Mouse (Mus musculus) gastrocnemius, postnatal 10 days (tissue): ENCODE measurements at regions not wholly inside any gene's neighbourhood (a gene's known extent, or its start where the extent isn't known, plus 50 kb on each side); places are given as distances from the start of the nearest gene placed in this dataset.

Experiments
- DNase-seq: peaks from one replicate; pipeline ENCODE4 v3.0.0; 2021; ENCODE audit warnings: mixed read lengths

DNA sequence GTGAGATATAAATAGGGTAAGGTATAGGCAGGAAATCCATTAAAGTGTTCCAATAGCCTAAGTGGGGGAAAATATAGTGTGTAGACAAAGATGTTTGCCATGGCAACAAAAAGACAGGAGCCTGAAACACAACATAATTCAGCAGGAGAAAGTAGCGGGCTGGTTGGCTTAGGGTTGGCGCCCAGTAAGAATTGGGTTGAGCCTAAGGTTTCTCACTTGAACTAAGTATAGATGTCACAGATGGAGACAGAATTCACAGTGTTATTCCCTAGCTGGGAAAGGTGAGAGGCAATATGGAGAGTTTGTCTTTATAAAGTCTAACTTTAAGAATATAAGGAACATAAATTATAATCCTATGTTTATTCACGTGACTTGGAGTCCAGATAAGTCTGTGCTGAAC lies 64.8 kb upstream of the Ogfrl1 start:
- no peak for DNase-seq

DNA sequence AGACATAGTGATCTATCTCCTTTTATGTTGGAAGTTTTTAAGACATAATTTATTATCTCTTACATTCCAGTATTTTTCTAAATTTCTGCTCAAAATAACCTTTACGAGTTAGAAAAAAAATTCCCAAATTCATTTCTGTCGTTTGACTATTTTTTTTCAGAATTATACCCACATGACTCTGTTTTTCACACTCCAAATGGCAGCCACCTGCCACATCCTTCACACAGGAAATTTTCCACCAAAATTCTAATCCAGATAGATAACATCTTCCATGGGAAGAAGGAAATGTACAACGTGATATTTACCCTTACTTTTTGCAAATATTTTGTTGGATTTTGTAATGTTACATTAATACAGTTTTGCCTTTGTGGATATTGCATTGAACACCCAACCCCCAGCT lies 66.5 kb upstream of the Ogfrl1 start:
- DNase-seq, result no peak

DNA sequence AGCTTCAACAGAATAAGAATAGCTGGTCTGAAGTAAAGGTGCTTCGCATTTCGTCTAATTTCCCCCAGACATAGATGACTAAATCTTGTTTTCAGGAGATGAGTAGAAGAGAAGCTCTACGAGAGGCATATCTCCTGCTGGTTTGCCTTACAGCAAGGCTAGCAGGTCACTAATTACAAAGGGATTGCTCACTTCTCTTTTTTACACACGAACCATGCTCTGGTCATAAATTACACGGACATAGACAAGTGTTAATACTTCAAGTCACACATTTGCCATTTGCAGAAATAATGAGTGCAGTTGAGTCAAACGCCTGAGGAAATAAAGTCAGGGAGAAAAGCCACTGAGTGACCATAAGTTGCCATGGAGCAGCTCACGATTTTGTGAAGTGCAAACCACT lies 68.8 kb upstream of the Ogfrl1 start:
- no peak for DNase-seq

DNA sequence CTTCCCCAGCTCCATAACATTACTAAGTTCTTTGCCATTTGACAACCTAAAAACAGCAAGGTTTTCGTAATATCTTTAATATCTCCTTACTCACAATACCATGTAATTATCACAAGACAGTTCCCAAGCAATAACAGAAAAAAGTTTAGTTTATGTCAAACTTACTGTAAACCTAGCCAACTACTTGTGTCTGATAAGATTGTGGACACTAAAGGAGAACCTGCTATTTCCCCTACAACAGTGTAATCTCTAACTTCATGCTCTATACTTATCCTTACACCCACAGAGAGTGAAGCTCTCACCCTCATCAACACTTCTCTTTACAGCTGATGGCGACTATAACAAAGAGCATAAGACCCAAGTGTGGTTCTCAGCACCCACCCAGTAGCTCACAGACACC lies 69.8 kb upstream of the Ogfrl1 start:
- DNase-seq, result no peak

DNA sequence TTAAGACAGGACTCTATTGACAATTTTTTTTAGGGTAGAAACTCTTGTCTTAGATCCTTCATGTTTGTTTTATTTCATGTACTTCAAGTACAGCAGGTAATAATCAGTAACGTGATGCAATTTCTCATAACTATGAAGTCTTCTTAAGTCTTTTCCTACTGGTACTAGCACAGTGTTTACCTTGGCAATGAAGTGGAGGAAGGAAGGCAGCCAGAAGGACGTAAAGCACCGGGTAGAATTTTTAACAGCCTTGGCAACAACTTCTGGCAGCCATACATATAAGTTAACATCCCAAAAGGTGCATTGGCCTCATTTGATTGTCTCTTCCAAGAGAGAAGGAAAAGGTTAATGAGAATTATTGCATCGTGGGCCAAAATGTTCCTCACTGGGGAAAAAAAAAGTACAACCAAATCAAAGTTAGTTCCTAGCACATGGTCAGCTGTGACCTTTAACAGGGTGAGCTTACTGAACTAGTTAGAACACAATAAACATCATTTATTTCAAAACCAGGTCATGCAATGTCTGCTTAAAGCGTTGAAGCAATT lies 83.3 kb upstream of the Ogfrl1 start:
- DNase-seq, result no peak

DNA sequence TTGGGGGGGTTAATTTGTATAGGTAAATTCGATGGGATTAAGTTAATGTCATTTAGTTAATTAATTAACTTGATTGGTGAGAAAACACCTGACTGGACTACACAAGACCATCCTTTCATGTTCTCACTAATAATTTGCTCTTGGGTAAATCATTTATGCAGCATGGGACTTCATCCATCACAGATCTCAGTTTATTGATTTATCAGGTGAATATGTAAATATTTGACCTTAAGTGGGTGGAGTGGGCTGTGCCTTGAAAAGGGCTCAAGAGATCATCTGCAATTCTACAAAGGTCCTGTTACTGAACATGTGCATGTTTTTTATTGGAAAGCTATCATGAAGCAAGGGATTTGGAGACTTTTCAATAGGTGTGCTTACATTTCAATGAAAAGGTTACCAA lies 87.0 kb upstream of the Ogfrl1 start:
- no peak for DNase-seq

DNA sequence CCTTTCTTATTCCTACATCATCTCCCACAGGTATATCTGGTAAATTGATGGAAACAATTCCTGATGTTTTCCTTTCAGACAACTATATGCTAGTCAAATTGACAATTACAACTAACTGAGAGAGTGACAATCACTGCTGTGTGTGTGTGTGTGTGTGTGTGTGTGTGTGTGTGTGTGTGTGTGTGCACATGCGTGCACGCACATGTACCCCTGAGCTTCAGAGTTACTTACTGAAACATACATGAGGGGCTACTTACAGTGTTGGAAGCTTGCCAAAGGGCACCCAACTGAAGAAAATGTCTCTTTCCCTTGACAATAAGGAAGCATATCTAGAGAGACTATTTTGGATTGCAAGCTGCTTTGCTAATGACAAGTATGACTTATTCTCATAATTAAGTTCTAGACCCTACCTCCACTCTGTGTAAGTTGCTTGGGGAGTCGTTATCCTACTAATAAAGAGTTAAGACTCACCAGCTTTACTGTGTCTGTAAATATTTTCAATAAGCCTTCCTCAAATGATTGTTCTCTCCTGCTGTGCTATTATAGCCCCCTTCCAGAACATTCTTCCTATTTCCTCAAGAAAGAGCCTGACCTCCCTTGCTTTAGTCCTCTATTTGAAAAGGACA lies 87.7 kb upstream of the Ogfrl1 start:
- DNase-seq, result no peak

DNA sequence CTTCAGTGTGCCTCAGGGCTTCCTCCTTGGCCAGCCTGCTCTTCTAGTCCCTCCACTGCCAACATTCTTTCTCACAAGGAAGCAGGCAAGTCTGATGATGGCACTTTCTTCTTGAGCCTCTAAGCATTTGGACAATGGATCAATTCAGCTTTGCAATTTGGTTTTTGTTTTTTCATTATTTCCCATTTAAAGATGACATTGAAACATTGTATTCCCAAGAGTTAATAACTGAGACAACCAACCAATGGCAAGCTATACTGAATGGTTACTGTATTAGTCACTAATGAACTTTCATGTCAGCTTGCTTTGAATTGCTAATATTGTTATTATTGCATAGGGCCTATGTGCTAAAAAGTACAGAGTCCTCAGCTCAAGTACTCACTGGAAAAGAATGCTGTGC lies 89.5 kb upstream of the Ogfrl1 start:
- DNase-seq, result no peak

DNA sequence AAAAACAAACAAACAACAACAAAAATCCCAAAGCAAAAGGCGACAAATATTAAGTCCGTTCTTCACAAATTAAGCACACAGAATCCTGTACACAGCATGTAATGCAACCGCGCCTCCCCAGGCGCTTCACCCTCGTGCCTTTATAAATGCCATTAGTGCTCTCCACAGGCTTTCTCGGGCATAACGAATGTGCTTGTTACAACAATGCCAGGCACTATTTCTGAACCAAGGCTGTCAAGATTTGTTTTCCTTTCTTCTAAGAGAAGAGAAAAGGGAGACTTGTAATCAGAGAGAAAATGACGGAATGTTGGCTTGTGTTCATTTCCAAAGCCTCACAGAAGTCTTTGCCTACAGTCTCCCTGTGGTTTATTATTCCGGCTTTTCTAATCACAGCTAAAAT lies 93.1 kb upstream of the Ogfrl1 start:
- DNase-seq, result no peak

DNA sequence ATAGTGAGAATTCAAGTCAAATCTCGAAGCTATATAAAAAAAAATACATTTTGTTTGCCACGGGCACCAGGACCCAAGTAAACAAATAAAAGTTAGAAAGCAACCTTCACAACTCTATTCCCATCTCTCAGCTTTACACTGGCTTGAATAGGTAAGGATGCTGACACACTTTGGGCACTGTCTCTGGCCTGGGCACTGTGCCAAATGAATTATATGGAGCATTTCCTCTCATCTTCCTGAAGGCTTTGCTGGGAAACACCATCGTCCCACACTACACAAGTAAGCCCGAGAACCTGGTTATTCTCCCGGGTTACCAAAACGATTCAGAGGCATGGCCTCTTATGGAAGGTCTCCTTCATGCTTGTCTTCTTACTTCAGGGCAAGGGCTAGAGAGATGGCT lies 93.5 kb upstream of the Ogfrl1 start:
- DNase-seq, result no peak

DNA sequence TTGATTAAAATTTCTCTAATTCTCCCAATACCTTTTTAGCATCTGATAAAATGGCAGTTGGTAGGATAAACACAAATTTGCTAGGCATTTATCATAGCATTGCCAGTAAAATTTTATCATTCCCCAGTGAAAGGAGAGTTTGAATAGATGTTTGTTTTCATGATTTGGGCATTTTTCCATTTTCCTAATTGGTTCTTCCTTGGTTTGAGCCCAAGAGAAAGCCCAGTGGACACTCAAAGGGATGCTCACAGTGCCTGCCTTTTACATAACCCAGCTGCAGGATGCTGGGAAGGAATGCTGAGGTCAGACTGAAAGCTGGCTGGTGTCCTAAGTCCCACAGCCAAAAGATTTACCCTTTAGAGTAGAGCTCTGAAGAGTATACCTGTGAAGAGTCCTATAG lies 95.4 kb upstream of the Ogfrl1 start:
- DNase-seq, result no peak

DNA sequence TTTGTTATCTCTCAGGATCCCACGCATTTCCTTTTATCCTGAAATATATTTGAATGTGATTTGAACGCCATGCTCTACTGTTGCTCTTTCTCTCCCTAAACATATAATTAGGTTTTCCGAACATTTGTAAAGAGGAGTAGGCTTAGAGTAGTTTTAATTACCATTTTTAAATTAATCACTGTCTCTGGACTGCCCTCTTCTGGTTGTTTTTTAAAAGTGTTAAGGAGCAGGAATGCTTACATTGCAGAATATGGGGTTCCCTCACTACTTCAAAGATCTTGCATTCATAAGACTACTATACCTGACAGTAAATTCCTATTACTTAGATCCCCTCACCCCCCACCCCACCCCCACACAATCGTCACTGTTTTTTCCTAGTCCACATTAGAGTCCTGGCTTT lies 97.8 kb upstream of the Ogfrl1 start:
- no peak for DNase-seq

DNA sequence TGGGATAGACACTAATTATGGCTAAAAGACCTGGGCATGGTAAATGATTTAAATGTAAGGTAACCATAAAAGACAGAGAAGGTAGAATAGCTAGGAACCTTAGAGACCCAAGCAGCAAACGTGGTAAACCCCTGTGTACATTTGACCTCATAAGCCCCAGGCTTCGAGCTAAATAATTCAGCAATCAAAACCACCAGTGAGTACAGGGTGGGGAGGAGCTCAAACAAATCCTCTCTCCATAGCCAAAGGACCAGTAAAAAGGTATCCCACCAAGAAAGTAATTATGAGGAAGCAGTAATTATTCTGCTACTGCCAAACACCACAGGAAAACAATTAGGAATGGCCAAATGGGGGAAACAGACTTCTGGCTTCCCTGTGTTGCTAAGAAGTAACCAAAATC lies 122.5 kb upstream of the Ogfrl1 start:
- no peak for DNase-seq

DNA sequence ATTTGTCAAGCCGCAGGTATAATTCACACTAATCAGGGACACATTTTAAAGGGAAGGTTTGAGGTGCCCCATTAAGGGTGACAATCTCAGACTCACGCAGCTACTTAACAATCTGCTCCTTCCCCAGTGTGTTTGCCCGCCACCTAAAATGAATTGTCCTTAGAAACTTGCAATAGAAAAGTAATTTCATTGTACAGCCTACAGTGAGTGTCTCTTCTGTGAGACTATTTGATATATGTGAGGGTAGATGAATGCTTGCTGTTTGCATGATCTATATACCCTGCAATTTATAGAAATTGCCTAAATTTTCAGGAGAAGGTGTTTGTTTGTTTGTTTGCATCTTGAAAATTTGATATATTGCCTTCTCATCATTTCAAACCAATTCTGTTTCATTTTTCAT lies 135.1 kb upstream of the Ogfrl1 start:
- DNase-seq, result no peak

DNA sequence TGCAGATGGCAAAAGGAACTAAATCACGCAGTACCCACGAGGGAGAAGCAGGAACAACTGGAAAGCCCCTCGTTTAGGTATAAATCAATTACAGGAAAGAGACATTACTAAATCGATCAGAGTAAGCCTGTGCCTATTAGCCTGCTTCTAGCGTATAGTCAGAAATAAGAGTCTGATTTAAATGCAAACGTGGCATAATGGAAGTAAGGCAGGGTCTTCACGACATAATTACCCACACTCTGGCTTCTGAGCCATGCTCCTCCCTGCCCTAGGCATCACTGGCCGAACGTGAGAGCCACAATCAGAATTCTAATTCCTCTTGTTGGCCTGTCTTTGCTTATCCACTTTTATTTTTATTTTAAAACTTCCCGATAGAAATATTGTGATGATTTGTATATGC lies 139.0 kb upstream of the Ogfrl1 start:
- DNase-seq, result no peak

DNA sequence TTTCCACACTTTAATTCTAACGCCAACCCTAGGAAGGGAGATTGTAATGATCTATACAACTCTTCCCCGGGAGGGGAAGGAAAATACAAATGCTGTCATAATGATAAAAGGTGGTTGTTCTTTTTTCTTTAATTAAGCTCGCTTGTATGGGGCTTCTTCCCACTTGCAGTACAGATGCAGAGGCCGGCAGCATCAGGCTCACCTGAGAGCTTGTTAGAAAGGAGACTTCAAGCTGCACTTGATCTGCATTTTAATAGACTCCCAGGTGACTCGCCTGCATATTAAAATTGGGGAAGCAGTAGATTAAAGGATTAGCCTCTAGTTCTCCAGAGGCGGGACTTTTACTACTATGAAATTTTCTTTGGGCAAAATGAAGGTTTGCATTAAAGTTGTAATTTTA lies 140.8 kb upstream of the Ogfrl1 start:
- DNase-seq, result no peak

DNA sequence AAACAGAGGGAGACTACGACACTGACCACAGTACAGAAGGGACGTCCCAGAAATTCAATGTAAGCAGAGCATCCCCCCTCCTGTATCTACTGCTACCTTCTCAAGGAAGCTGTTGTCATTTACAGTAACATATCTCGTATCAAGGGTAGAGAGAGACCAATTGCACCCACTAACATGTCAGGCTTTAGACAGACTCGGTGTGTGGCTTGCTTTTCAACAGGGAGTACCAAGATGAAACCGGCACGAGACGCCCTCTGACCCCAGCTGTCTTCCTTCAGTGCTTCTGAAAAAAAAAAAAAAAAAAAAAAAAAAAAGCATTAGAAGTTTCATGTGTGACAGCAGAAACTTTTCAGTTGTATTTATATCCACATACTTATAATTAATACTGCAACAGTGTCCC lies 143.0 kb upstream of the Ogfrl1 start:
- no peak for DNase-seq

DNA sequence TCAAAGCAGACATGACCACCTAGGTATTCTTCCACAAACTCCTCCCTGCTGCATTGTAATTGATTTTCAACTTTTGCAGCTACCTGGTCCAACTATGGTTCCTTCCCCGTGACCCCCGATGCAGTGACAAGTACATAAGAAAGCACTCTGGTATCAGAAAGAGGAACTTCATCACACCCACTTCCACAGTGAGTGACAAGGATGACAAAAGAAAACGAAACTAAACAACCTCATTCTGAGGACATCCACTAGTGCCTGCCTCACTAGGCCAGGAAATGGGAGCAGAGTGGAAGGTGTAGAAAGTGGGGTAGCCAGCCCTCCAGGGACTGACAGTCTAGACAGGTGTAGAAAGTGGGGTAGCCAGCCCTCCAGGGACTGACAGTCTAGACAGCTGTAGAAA lies 158.2 kb upstream of the Ogfrl1 start:
- no peak for DNase-seq

DNA sequence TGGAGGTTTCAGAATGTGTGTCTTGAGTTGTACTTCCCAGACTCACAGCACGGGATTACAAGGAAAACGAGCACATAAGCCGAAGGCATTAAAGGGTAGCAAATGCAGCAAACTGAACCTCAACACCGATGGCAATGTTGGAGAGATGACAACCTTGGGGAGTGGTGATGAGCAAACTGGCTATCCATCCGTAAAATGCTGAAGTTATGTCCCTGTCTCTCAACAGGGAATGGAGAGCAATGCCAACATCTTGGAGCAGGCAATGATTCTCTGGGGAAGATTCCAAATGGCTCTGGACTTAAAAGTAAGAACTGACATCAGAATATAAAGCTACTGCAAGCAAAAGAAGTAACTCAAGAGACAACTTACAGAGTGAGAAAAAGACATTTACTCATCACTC lies 170.5 kb upstream of the Ogfrl1 start:
- no peak for DNase-seq

DNA sequence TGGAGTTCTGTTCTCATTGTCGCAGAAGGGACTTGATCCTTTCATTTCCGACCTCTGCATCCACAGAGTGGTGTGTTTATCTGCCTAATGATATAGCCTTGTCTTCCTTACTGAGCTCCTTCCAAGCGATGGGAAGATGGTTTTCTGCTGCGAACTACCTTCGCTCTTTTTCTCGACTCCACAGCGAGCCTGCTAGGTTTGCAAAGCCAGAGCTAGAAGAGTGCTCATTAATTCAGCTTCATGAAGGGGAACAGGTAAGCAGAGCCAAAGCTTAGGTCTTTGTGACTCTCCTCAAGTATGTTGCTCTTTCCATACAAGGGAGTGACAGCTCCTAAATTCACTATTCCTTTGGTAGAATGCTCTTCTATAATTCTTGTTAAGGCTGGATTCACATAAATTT lies 176.9 kb upstream of the Ogfrl1 start:
- DNase-seq, result no peak

DNA sequence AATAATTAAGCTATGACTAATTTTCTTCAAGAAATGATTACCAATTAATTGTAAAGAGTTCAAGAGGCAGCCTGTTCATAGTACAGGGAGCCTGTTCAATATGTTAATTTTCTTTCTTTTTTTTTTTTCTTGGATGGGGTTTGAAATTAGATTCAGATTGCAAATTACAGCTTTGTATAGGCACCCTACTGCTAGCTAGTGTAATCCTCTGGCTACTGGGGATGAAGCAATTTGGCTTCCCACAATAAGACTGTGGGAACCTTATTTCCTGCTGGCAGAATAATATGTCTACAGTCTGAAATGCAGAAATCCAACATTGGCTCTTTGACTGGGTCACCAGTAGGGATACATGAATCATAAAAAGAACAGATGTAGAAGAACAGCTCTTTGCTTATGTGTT lies 177.4 kb upstream of the Ogfrl1 start:
- DNase-seq, result no peak

DNA sequence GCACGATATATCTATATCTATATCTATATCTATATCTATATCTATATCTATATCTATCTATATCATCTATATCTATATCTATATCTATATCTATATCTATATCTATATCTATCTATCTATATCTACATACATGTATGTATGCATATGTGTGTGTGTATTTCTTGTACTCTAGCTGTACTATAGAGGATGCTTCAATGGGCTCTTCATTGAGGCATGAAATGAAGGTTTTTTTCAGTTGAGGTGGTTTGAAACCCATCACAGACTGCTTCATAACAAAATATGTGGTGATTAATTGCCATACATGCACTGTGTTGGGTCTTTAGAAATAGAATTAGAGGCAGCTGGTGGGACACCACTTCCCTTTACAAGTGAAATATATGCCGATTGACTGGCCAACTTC lies 177.9 kb upstream of the Ogfrl1 start:
- no peak for DNase-seq

DNA sequence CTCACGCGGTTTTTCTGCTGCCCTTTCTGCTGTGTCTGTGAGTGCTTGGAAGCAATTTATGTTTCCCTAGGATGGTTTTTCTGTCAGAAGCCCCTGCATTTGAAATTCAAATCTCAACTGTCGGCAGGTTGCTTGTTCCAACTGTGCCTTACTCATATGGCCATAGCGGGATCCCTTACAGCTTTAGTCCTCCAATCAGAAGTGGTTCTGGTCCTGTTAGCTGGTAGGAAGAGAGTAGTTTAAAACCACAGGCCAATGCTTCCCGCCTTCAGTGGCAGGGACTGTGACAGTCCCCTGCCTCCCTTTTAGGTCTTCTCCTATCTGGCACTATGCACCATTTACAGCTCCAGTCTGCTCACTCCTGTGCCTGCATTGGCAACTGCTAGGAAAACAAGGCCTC lies 178.6 kb upstream of the Ogfrl1 start:
- no peak for DNase-seq

DNA sequence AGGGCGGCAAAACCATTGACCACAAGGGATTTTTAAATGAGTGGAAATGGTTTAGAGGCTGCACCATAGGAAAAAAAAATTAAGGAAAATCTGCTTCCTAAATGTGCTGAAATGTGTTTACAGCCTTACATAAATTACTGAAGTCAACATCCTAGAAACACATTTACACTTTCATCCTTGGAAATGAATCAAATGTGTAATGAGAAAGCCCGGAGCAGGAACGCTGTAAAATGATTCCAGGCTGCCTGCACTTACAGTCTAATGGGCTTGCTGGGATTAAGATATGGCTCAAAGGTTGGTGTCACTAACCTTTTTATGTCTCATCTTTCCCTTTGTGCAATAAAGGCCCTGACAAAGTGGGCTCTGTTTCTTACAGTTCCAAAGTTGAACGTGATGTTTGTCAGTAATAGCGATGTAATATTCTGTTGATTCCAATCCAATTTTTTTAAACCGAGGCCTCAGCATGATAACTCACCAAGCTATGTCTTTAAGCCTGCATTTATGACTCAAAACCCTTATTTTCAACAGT lies 172.1 kb upstream of the B3gat2 start:
- DNase-seq, result no peak
